Mouse (Mus musculus) olfactory bulb, adult 2 months (tissue): ENCODE results near the gene Mgat5. TPM values are rescaled to one million over a fixed set of nuclear protein-coding genes. Genes with fewer than 3 reads are reported as not detected.

ENCODE experiments used
- H3K27ac ChIP-seq: fragments of 200-500 bp; 2 replicates; pipeline ENCODE4 v1.5.1; 2012; ENCODE audit warnings: low read depth, low read length; ENCODE audit not compliant: insufficient read depth
- H3K4me1 ChIP-seq: fragments of 200-500 bp; 2 replicates; pipeline ENCODE4 v1.6.1; 2012; ENCODE audit warnings: low read length; ENCODE audit not compliant: control insufficient read depth, insufficient read depth
- H3K4me3 ChIP-seq: fragments of 200-500 bp; 2 replicates; pipeline ENCODE4 v1.5.1; 2012; ENCODE audit warnings: mild to moderate bottlenecking, low read depth, low read length, moderate library complexity; ENCODE audit not compliant: insufficient read depth
- CTCF ChIP-seq: fragments of 200-500 bp; IDR thresholded peaks from 2 replicates; pipeline ENCODE4 v1.5.1; 2012; ENCODE audit warnings: low read depth, mild to moderate bottlenecking, low read length, moderate library complexity; ENCODE audit not compliant: insufficient read depth
- POLR2A ChIP-seq: fragments of 200-500 bp; IDR thresholded peaks from 2 replicates; pipeline ENCODE4 v1.6.1; 2012; ENCODE audit warnings: mild to moderate bottlenecking, low read depth, low read length, moderate library complexity; ENCODE audit not compliant: insufficient read depth
- WGBS: fragments of 180-500 bp; shearing (Covaris S2); methylation state at CpG from one replicate; pipeline ENCODE4 v1.1.7; 2018; 5-methylcytosine and 5-hydroxymethylcytosine counted together
- polyA plus RNA-seq: library from polyadenylated mRNA; stranded (reverse); fragments of >200 nt; gene quantifications from 2 replicates; pipeline ENCODE4 v1.2.4, GENCODE M21; 2012; ENCODE audit warnings: low replicate concordance; ENCODE audit not compliant: missing spikeins, insufficient read depth, insufficient read length

Gene Mgat5
- polyA plus RNA-seq, 1 experiment: 101 TPM

GRCm38 (mm10) chr1:127369538-127369937 lies 164.7 kb downstream of the Mgat5 start:
- TF ChIP-seq POLR2A (no peak), CTCF (no peak)
- H3K4me1 ChIP-seq: peaks cover 8% of the 10 kb centered on the region
- H3K4me3 ChIP-seq: no peak overlapping the region
- WGBS: 96% methylated on average over 5 of the region's 5 CpGs
- no peak overlapping the region for H3K27ac ChIP-seq

GRCm38 (mm10) chr1:127372096-127372495 lies 167.3 kb downstream of the Mgat5 start:
- TF ChIP-seq CTCF: no peak
- TF ChIP-seq POLR2A: no peak
- Histone ChIP-seq H3K4me3 (no peak overlapping the region), H3K4me1 (peaks cover 2% of the 10 kb centered on the region), H3K27ac (no peak overlapping the region)
- WGBS: 83% methylated on average over 4 of the region's 4 CpGs

- Histone ChIP-seq H3K4me1 (peaks cover 5% of the 10 kb centered on the region), H3K27ac (no peak overlapping the region), H3K4me3 (no peak overlapping the region)
- TF ChIP-seq POLR2A (no peak), CTCF (no peak)
- WGBS: 81% methylated on average over 5 of the region's 5 CpGs
Measured at GRCm38 (mm10) chr1:127373559-127373958, 168.7 kb downstream of the Mgat5 start.

- 39% methylated on average over 3 of the region's 3 CpGs for WGBS
- no peak for TF ChIP-seq CTCF
- no peak for TF ChIP-seq POLR2A
Measured at GRCm38 (mm10) chr1:127374157-127374556, 169.3 kb downstream of the Mgat5 start.

GRCm38 (mm10) chr1:127380140-127380539 lies 175.3 kb downstream of the Mgat5 start:
- TF ChIP-seq CTCF: no peak
- no peak for TF ChIP-seq POLR2A
- 81% methylated on average over 4 of the region's 4 CpGs for WGBS
- no peak overlapping the region for H3K27ac ChIP-seq
- peaks cover 13% of the 10 kb centered on the region for H3K4me1 ChIP-seq
- H3K4me3 ChIP-seq: no peak overlapping the region

More at GRCm38 (mm10) chr1:127374157-127374556, 169.3 kb downstream of the Mgat5 start:
- H3K4me1 ChIP-seq: peaks cover 7% of the 10 kb centered on the region
- H3K4me3 ChIP-seq: no peak overlapping the region
- H3K27ac ChIP-seq: no peak overlapping the region

GRCm38 (mm10) chr1:127380749-127381501 lies 176.1 kb downstream of the Mgat5 start:
- TF ChIP-seq POLR2A: no peak
- TF ChIP-seq CTCF: no peak
- 53% methylated on average over 13 of the region's 13 CpGs for WGBS
- Histone ChIP-seq H3K4me1 (peaks cover 13% of the 10 kb centered on the region), H3K27ac (no peak overlapping the region), H3K4me3 (no peak overlapping the region)

GRCm38 (mm10) chr1:127383071-127383470 lies 178.3 kb downstream of the Mgat5 start:
- Histone ChIP-seq H3K4me1 (peaks cover 9% of the 10 kb centered on the region), H3K27ac (no peak overlapping the region), H3K4me3 (no peak overlapping the region)
- 93% methylated on average over 7 of the region's 7 CpGs for WGBS
- TF ChIP-seq POLR2A: no peak
- TF ChIP-seq CTCF: no peak

- Histone ChIP-seq H3K4me1 (no peaks in the 10 kb centered on the region), H3K4me3 (no peak overlapping the region), H3K27ac (no peak overlapping the region)
- 88% methylated on average over 7 of the region's 7 CpGs for WGBS
- TF ChIP-seq CTCF (no peak), POLR2A (no peak)
Measured at GRCm38 (mm10) chr1:127387226-127387625, 182.4 kb downstream of the Mgat5 start.

GRCm38 (mm10) chr1:127387661-127388060 lies 182.8 kb downstream of the Mgat5 start:
- Histone ChIP-seq H3K4me3 (no peak overlapping the region), H3K27ac (no peak overlapping the region), H3K4me1 (no peaks in the 10 kb centered on the region)
- 72% methylated on average over 9 of the region's 9 CpGs for WGBS
- TF ChIP-seq POLR2A (no peak), CTCF (no peak)
